Mouse (Mus musculus) midbrain, embryonic 16.5 days (tissue): ENCODE data around the gene Rai1. TPM values are rescaled to one million over a fixed set of nuclear protein-coding genes. Genes with fewer than 3 reads are reported as not detected.

ENCODE experiments used
- ATAC-seq: fragments of 200-750 bp; cut with Nextera tagmentation; 2 replicates; pipeline ENCODE4 v1.8.0; 2017; ENCODE audit warnings: moderate TSS enrichment
- H3K27ac ChIP-seq: fragments of 300-500 bp; sonication (generic); 2 replicates; pipeline ENCODE4 v1.5.1; 2014; ENCODE audit warnings: mild to moderate bottlenecking, low read length, mixed read lengths
- H3K27me3 ChIP-seq: fragments of 300-500 bp; sonication (generic); 2 replicates; pipeline ENCODE4 v1.6.1; 2014; ENCODE audit warnings: low read depth, low read length, mixed read lengths; ENCODE audit not compliant: control insufficient read depth, insufficient read depth
- H3K36me3 ChIP-seq: fragments of 300-500 bp; sonication (generic); 2 replicates; pipeline ENCODE4 v1.6.1; 2014; ENCODE audit warnings: mild to moderate bottlenecking, low read length, moderate library complexity, mixed read lengths; ENCODE audit not compliant: control insufficient read depth, insufficient read depth
- H3K4me1 ChIP-seq: fragments of 300-500 bp; sonication (generic); 2 replicates; pipeline ENCODE4 v1.6.1; 2014; ENCODE audit warnings: mild to moderate bottlenecking, low read length, mixed read lengths; ENCODE audit not compliant: control insufficient read depth, insufficient read depth
- H3K4me2 ChIP-seq: fragments of 300-500 bp; sonication (generic); 2 replicates; pipeline ENCODE4 v1.6.1; 2014; ENCODE audit warnings: mild to moderate bottlenecking, low read length, mixed read lengths
- H3K4me3 ChIP-seq: fragments of 300-500 bp; sonication (generic); 2 replicates; pipeline ENCODE4 v1.5.1; 2014; ENCODE audit warnings: low read depth, mild to moderate bottlenecking, low read length, moderate library complexity, mixed read lengths
- H3K9ac ChIP-seq: fragments of 300-500 bp; sonication (generic); 2 replicates; pipeline ENCODE4 v1.6.1; 2014; ENCODE audit warnings: low read depth, low read length, mixed read lengths
- H3K9me3 ChIP-seq: fragments of 300-500 bp; sonication (generic); replicated peaks from 2 replicates; pipeline ENCODE4 v1.6.1; 2014; ENCODE audit warnings: mild to moderate bottlenecking, low read length, mixed read lengths; ENCODE audit not compliant: control insufficient read depth, poor library complexity, severe bottlenecking
- WGBS: fragments of 180-500 bp; shearing (Covaris S2); extraction: QIAGEN DNeasy Blood & Tissue Kit; methylation state at CpG from one replicate; pipeline ENCODE4 v1.1.7; 2014; 5-methylcytosine and 5-hydroxymethylcytosine counted together
- polyA plus RNA-seq: library from polyadenylated mRNA; unstranded; fragments of >200 nt; fragmentation: Nextera tagmentation; extraction: Ambion mirVana; gene quantifications from 2 replicates; pipeline ENCODE4 v1.2.1, GENCODE M21; 2015

Gene Rai1
- polyA plus RNA-seq, 1 experiment from 2014 or later: 25.0 TPM

DNA sequence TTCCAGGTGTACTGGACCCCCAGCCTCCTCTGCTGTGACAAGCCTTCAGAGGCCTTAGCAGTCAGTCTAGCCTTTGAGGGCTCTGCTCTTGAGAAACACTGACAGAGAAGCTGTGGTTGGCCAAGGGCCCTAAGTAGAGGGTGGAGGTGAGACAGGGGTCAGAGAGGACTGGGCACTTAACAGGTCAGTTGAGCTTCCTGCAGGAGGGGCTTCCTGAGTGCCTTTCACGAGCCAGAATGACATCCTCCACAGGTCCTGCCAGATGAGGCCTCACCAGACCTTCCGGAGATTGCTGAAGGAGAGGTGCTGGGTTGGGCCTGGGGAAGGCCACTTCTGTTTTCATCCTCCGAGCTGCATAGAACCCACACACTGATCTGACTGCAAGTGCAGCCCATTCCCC, 123.7 kb downstream of the Rai1 start:
- Histone ChIP-seq H3K36me3 (peaks cover 8% of the 10 kb centered on the region), H3K9me3 (no peaks in the 10 kb centered on the region), H3K27ac (no peak overlapping the region), H3K27me3 (no peaks in the 10 kb centered on the region), H3K4me1 (no peaks in the 10 kb centered on the region), H3K4me2 (no peak overlapping the region), H3K4me3 (no peak overlapping the region), H3K9ac (no peak overlapping the region)
- 85% methylated on average over 3 of the region's 3 CpGs for WGBS
- ATAC-seq: no peak

DNA sequence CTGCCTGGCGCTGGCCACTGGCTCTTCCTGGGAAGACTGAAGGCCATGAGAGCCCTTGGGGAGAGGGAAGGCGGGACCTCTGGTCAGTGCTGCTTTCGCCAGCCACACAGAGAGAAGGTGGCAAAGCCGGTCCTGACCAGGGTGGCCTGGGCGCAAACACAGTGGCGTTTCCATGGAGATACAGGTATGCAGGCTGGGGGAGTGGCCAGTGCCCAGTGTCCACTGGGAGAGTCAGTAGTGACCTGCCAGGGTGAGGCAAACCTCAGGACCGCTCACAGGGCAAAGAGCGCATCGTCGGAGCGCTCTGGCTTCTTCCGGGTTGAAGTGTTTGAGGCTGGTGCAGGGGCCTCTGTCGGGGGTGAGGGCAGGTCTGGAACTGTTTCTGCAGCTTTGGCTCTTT, 125.0 kb downstream of the Rai1 start:
- H3K9ac ChIP-seq: no peak overlapping the region
- no peak for ATAC-seq
- no peak overlapping the region for H3K4me3 ChIP-seq
- H3K4me1 ChIP-seq: no peaks in the 10 kb centered on the region
- no peak overlapping the region for H3K27ac ChIP-seq
- no peak overlapping the region for H3K4me2 ChIP-seq
- 78% methylated on average over 13 of the region's 13 CpGs for WGBS
- no peaks in the 10 kb centered on the region for H3K27me3 ChIP-seq
- H3K36me3 ChIP-seq: peaks cover 8% of the 10 kb centered on the region
- no peaks in the 10 kb centered on the region for H3K9me3 ChIP-seq

DNA sequence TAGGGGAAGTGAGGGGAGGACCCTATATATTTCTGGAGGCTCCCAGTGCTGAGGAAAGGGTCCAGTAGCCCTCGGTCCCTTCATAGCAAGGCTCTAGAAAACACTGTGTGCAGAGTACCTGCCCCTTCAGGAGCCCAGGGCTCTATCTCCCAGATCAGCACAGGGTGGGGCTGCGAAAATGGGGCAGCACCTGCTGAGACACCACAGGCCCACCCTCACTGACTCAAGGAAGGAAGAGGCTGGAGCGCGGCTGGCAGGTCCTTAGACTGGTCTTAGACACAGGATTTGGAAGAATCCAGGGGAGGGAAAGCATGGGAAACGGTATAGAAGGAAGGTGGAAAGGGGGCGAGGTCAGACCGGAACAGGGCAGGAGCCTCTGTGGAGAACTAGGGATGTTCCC, 125.7 kb downstream of the Rai1 start:
- H3K27me3 ChIP-seq: no peaks in the 10 kb centered on the region
- H3K4me1 ChIP-seq: no peaks in the 10 kb centered on the region
- H3K4me3 ChIP-seq: no peak overlapping the region
- H3K9ac ChIP-seq: no peak overlapping the region
- no peaks in the 10 kb centered on the region for H3K9me3 ChIP-seq
- WGBS: 84% methylated on average over 7 of the region's 7 CpGs
- no peak for ATAC-seq
- peaks cover 8% of the 10 kb centered on the region for H3K36me3 ChIP-seq
- H3K4me2 ChIP-seq: no peak overlapping the region
- H3K27ac ChIP-seq: no peak overlapping the region

DNA sequence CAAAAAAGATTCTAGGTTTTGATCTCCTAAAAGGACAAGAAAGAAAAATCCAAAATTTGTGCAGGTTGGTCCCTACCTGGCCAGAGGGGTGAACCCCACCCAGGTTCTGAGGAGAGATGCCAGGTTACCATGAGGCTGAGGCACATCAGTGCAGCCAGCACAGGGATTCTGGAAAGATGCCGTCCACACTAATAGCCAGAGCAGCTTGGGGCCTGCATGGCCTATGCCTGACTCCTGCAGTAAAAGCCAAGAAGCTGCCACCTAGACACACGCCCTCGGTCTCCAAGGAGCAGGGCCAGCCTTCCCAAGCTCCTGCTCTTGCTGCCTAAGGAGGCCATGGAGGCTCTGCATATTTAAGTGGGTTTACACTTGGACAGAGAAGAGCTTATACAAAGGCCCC, 126.5 kb downstream of the Rai1 start:
- WGBS: 42% methylated on average over 3 of the region's 3 CpGs
- no peak for ATAC-seq

DNA sequence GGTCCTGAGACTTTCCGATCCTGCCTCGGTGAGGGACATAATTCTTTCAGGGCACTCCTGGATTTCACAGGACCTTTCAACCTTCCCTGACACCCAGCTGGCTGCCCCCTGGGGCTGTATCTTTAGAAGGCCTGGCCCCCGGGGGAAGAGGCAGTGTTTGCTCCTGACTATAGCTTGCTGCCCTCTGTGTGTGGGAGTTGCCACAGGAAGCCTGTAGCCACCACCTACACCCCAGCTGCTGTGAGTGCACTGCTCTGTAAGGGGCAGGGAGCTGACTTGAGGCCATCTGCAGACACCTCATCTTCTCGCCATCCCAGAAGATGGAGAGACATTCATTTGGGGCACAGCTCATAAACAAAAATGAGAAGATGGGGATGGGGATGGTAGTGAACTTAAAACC, 127.1 kb downstream of the Rai1 start:
- Histone ChIP-seq H3K4me2 (no peak overlapping the region), H3K9me3 (no peaks in the 10 kb centered on the region), H3K27ac (no peak overlapping the region), H3K9ac (no peak overlapping the region), H3K36me3 (peaks cover 8% of the 10 kb centered on the region), H3K4me3 (no peak overlapping the region), H3K27me3 (no peaks in the 10 kb centered on the region), H3K4me1 (no peaks in the 10 kb centered on the region)
- no peak for ATAC-seq
- WGBS: 38% methylated on average over 4 of the region's 4 CpGs

More for the DNA sequence above, 126.5 kb downstream of the Rai1 start:
- Histone ChIP-seq H3K9me3 (no peaks in the 10 kb centered on the region), H3K4me3 (no peak overlapping the region), H3K36me3 (peaks cover 8% of the 10 kb centered on the region), H3K27me3 (no peaks in the 10 kb centered on the region), H3K4me2 (no peak overlapping the region), H3K27ac (no peak overlapping the region), H3K9ac (no peak overlapping the region), H3K4me1 (no peaks in the 10 kb centered on the region)

DNA sequence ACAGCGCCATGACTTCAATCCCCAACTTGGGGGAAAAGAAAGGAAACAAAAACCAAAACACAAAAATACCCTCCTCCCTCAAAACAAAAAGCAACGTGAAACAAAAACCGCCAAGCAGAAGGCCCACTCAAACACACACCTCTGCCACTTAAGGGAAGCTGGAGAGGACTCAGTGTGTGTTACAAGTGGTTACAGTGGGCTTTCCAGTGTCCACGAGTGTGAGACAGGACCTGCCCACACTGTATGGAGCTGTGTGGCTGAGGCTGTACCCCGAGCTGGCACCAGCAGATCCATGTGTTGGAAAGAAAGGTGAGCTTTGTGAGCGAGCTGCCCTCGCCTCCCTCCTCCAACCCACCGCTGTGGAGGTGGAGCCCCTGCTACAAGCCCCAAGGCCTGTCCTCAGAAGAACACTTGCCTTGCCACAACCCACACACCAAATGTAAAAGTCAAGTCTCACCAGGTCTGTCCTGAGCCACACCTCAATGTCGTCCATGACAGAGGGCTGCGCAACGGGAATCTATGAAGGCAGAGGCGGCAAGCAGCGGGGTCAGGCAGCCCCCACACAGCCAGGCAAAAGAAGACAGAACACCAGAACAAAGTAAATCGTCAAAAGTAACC, 127.7 kb downstream of the Rai1 start:
- Histone ChIP-seq H3K4me3 (no peak overlapping the region), H3K9me3 (no peaks in the 10 kb centered on the region), H3K4me1 (no peaks in the 10 kb centered on the region), H3K27ac (no peak overlapping the region), H3K9ac (no peak overlapping the region), H3K27me3 (no peaks in the 10 kb centered on the region), H3K4me2 (no peak overlapping the region), H3K36me3 (peaks cover 8% of the 10 kb centered on the region)
- no peak for ATAC-seq
- 81% methylated on average over 14 of the region's 14 CpGs for WGBS

DNA sequence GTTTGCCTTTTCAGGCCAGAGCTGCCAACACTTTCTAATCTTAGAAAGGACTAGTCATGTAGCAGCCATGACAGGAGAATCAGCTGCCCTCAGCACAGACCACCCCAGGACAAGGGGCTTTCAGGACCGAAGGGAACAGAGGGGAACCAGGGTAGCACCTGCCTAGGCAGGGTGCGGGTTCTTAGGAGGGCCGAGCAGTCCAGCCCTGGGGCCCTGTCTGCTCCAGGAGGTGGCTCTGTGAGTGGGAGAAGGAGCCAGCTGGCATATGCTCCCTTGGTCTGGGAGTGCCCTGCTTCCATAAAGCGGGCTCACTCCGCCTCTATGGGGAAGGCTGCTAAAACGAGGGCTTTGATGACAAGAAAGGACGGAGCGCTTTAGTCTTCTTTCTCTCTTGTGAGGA, 128.4 kb downstream of the Rai1 start:
- H3K9me3 ChIP-seq: no peaks in the 10 kb centered on the region
- no peak for ATAC-seq
- H3K27ac ChIP-seq: peak overlapping the region; percentile 63
- 52% methylated on average over 8 of the region's 8 CpGs for WGBS
- no peak overlapping the region for H3K4me2 ChIP-seq
- no peaks in the 10 kb centered on the region for H3K4me1 ChIP-seq
- H3K36me3 ChIP-seq: peaks cover 10% of the 10 kb centered on the region
- H3K27me3 ChIP-seq: no peaks in the 10 kb centered on the region
- H3K9ac ChIP-seq: no peak overlapping the region
- no peak overlapping the region for H3K4me3 ChIP-seq

DNA sequence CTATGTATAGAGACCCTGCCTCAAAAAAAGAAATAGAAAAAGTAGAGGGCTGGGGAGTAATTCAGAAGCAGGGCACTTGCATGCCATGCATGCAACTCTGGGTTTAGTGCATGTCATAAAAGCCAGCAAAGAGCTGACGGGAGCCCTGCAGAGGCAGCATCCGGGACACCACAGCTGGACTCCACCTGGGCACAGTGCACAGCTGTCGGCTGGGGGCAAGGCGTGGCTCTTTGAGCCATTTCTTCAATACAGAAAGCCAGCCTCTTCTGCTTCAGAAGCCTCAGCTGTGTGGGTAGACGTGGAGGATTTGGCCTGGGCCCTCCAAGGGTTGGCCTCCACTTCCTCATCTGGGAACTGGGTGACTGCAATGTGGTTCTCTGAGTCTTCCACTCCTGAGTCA, 130.5 kb downstream of the Rai1 start:
- Histone ChIP-seq H3K4me2 (no peak overlapping the region), H3K27me3 (no peaks in the 10 kb centered on the region), H3K9me3 (no peaks in the 10 kb centered on the region), H3K4me3 (no peak overlapping the region), H3K27ac (no peak overlapping the region), H3K36me3 (peaks cover 6% of the 10 kb centered on the region), H3K4me1 (no peaks in the 10 kb centered on the region), H3K9ac (no peak overlapping the region)
- ATAC-seq: no peak
- WGBS: 87% methylated on average over 5 of the region's 5 CpGs

DNA sequence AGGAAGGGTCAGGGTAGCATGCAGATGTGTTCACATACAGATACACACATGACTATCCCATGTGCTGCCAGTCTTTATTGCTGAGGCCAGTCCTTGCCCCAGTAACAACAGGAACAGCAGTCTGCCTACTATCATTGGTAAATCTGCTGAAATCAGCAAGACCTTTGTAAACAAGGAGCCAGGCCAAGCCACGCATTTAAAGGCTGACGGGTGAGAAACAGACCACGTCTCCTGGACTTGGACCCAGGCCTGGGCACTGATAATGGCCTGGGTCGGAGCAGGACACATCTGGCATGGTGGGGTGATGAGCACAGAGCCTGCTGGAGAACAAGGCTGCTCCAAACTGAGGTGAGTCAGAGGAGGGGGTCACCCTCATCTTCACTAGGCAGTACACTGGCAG, 135.7 kb downstream of the Rai1 start:
- no peaks in the 10 kb centered on the region for H3K27me3 ChIP-seq
- no peak overlapping the region for H3K9ac ChIP-seq
- H3K4me1 ChIP-seq: no peaks in the 10 kb centered on the region
- peaks cover 16% of the 10 kb centered on the region for H3K36me3 ChIP-seq
- no peaks in the 10 kb centered on the region for H3K9me3 ChIP-seq
- no peak overlapping the region for H3K4me2 ChIP-seq
- H3K4me3 ChIP-seq: no peak overlapping the region
- WGBS: 91% methylated on average over 4 of the region's 4 CpGs
- no peak overlapping the region for H3K27ac ChIP-seq
- ATAC-seq: no peak
